Mouse (Mus musculus) left cerebral cortex, postnatal 10 days (tissue): ENCODE data around the gene Tacc2. TPM values are rescaled to one million over a fixed set of nuclear protein-coding genes. Genes with fewer than 3 reads are reported as not detected.
"Not testable (repeated sequence)": the region's sequence is repeated elsewhere in the genome, so short reads cannot be mapped to it uniquely, and the experiment has no call there.

Experiments used
- DNase-seq, 2 experiments: peaks; one replicate each; pipeline ENCODE4 v3.0.0; 2021 to 2022; ENCODE audit warnings: low spot score in 2 of 2, mixed read lengths in 1 of 2; ENCODE audit errors: extremely low spot score in 1 of 2
- intact Hi-C: fragments of 180-260 bp; cut with DNase I; formaldehyde crosslinking; loops from one replicate; pipeline ENCODE4 v1.15.1; 2025
- total RNA-seq, 2 experiments: library from RNA; stranded (reverse); gene quantifications; 2 replicates each; pipeline ENCODE4 v1.2.3; 2021

Gene Tacc2
- total RNA-seq = 10 to 100 TPM; 79.4 to 81.9 TPM

DNA sequence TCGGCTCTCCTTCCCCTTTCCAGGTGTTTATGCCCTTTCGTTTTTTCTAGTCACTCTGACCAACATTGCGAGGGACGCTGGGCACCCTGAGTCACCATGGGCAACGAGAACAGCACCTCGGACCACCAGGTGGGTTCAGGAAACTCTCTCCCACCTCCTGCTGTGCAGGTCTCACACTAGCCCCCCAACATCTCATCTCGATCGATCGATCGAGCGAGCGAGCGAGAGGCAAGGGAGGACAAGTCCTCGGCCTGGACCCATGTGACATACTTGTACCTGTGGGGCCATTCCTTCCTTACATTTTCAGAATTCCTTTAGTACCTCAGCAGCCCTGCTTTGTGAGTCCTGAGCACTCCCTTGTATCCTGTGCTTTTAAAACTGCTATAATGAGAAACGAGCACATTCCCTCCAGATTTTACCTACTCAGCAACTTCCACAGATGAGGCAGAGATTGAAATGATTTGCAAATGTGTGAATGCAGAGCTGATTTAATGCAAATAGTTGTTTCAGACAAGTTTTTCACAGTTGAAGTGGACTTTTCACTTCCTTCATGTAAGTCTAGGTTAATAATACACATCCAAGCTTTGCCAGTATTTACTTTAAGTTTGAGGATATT lies at the start of gene Tacc2:
TSS of gene Tacc2 (plus strand) at position 51 of the 616 bp plus-strand sequence.
- DNase-seq = no peak
- intact Hi-C loops = no loop called here

- not testable (repeated sequence) for DNase-seq
- intact Hi-C loops = loop anchor here (5.0 to 10.0 kb wide), 2 partner anchors 231 to 384 kb away; no protein-coding TSS in a partner anchor
Measured at GRCm38 (mm10) chr7:130531138-130531537, 46.1 kb upstream of the Tacc2 start.

DNA sequence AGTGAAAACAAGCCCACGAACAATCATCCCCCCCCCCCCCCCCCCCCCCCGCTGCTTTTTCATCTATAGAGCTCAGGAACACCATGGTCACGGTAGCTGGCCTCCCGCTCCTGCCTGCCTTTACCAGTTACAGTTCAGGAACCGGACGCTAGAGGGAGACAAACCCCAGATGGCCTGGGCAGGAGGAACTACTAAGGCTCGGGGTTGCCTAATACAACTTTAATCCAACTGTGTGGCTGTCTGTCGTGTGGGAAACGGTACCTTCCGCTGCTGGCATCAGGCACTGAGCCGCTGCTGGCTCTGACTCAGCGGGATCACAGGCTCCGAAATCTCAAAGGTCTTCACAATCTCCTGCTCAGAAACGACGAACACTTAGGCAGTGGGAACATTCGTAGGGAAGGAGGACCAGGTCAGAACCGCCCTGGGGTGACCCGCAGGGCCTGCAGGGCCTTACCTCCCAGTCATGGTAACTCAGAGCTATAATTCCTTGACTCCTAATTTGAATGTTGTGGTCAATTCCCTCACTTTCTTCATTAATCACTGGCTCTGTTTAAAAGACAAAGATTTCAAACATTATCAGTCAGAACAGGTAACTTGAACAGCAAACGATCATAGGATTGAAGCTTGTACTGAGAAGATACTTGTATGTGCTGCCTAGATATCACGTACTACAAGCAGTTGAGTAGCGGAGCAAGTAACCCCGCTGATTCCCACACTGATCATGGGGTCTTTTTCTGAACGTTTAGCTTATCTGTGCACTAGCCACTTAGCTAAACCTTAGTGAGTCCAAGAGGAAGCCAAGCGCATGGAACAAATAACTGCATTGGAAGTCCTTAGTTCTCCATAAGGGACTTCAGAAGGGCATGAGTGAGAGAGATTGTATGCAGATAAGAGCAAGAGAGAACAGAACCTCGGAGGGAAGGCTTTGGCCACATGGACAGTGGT lies 43.6 kb upstream of the Tacc2 start:
- peak; percentile 81 to 88 for DNase-seq
- intact Hi-C loops = loop anchor here (5.0 to 10.0 kb wide), 2 partner anchors 229 to 381 kb away; no protein-coding TSS in a partner anchor

DNA sequence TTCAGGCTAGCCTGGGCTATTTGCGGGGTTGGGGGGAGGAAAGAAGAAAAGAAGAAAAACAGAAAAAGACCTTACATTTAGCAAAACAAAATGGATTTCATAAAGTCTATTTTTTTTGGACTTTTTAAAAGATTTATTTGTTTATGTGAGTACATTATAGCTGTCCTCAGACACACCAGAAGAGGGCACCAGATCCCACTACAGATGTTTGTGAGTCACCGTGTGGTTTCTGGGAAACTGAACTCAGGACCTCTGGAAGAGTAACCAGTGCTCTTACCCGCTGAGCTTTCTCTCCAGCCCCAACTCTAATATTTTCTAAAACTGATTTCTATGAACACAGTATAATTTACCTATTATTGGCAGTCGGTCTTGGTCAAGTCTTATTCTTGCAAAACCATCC lies 42.1 kb upstream of the Tacc2 start:
- DNase-seq = no peak
- intact Hi-C loops = loop anchor here (10.0 kb wide), 1 partner anchor 380 kb away; no protein-coding TSS in a partner anchor

DNA sequence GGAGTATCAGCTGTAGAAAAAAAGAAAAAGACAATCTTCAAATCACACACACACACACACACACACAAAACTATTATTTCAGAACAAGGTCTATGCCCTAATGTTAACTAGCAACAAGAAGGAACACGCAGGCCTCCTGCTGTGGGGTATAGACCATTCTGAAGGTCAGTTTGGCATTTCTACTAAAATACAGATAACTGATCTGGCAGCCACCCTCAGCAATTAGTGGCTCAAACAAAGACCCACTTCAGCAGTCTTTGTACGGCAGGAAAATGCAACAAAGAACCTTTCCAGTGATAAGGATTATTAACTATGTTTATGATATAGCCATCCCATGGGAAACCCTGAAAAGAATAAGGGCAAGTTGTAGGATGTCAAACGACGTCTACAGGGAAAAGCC lies 40.2 kb upstream of the Tacc2 start:
- intact Hi-C loops = loop anchor here (10.0 kb wide), 1 partner anchor 378 kb away; no protein-coding TSS in a partner anchor
- DNase-seq = no peak

GRCm38 (mm10) chr7:130540176-130540575 lies 37.1 kb upstream of the Tacc2 start:
- intact Hi-C loops = no loop called here
- DNase-seq = no peak

DNA sequence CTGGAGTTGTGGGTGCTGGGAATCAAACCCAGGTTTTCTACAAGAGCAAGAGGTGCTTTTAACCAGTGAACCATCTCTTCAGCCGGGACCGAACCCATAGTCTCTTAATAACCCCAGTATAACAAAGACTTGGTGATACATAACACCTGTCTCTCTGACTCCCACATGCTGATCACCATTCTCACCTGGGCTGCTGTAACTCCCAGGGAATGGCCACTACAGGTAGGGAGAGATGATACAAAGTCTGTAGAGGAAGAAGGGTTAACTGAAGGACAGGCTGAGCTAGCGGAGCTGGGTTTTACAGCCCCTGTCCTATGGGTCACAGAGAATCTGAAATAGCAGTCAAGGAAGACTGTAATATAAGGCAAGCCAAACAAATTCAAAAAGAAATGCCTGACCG lies 34.1 kb upstream of the Tacc2 start:
- intact Hi-C loops = no loop called here
- DNase-seq = no peak

GRCm38 (mm10) chr7:130545401-130545800 lies 31.8 kb upstream of the Tacc2 start:
- intact Hi-C loops = no loop called here
- no peak for DNase-seq

GRCm38 (mm10) chr7:130545893-130546292 lies 31.3 kb upstream of the Tacc2 start:
- intact Hi-C loops = no loop called here
- no peak for DNase-seq

DNA sequence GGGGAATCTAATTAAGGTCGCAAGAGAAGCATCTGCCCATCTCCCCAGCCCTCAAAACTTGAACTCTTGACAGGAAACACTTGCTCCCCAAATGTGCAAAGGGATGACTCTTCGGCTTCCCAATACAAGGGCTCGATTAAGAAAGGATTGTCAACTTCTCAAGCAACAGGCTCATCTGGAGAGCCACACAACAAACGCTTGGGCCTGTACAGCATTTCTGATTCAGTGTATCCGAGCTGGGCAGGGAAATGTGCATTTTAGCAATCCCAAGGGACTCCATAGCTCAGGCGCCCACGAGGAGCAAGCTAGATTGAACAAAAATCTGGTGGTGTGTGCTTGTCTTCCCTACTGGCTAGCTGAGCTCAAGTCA lies 30.8 kb upstream of the Tacc2 start:
- DNase-seq = no peak
- intact Hi-C loops = no loop called here

- peak; percentile 85 to 94 for DNase-seq
- intact Hi-C loops = no loop called here
Measured at GRCm38 (mm10) chr7:130546791-130547484, 30.3 kb upstream of the Tacc2 start.

- DNase-seq = no peak
- intact Hi-C loops = no loop called here
Measured at GRCm38 (mm10) chr7:130547635-130548175, 29.5 kb upstream of the Tacc2 start.

DNA sequence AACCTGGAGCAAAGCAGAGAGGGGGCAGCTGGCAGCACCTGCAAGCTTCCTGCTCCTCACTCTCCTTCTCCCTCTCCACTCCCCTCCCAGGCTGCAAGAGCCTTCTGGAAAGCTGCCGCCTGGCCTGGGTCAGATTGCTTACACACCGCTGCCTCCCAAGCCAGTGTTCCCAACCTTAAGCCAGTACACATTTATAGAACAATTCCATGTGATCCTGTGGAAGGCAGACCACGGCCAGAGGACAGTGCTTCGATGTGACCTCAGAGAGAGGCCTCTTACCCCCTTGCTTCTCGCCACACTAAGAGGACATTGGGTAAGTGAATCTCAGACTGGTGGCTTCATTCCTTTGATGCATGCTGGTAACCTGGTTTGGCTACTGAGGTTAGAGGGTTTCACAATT lies 24.5 kb upstream of the Tacc2 start:
- intact Hi-C loops = no loop called here
- no peak for DNase-seq

GRCm38 (mm10) chr7:130553321-130553720 lies 23.9 kb upstream of the Tacc2 start:
- intact Hi-C loops = no loop called here
- no peak for DNase-seq

DNA sequence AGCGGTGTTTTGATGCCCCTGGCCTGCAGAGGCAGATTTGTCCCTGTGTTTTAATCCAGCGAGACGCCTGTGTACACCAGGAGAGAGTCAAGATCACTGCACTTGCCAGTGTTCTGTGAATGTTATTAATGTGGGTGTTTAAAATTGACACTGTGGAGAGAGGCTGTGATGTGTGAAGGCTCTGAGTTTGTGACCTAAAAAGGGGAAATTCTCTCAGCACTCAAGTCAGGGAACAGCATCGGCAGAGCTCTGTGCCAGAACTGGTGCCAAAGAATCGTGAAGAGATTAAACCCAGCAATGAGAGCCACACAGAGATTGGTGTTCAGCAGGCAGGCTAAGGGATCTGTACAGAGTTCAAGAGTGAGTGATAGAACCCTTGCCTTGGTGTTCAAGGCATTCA lies 21.6 kb upstream of the Tacc2 start:
- DNase-seq = no peak
- intact Hi-C loops = no loop called here

GRCm38 (mm10) chr7:130558592-130558991 lies 18.6 kb upstream of the Tacc2 start:
- intact Hi-C loops = no loop called here
- no peak for DNase-seq

DNA sequence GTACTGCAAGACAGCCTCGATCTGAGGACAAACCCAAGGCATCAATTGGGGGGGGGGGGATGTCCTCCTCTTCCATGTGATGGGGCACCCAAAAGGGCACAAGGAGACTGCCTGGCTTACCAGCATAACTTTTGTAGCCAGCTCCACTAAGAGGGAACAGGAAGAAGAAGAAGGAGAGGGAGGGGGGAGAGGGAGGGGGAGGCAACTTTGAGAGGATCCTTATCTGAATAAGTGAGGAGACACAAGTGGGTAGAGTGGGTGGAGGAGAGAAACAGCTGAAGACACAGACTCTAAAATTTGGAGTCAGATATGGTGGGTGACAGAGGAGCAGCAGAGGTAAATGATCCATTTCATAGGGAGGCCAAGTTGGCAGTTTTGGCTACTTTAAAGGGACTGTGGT lies 16.3 kb upstream of the Tacc2 start:
- intact Hi-C loops = no loop called here
- no peak for DNase-seq

- no peak for DNase-seq
Measured at GRCm38 (mm10) chr7:130563276-130563675, 14.0 kb upstream of the Tacc2 start.

GRCm38 (mm10) chr7:130563880-130564279 lies 13.4 kb upstream of the Tacc2 start:
- DNase-seq = no peak
- intact Hi-C loops = no loop called here

More at GRCm38 (mm10) chr7:130563276-130563675, 14.0 kb upstream of the Tacc2 start:
- intact Hi-C loops = no loop called here
